Mouse (Mus musculus): Measurements from ENCODE around the gene Utp15. TPM values are rescaled to one million over a fixed set of nuclear protein-coding genes. Genes with fewer than 3 reads are reported as not detected.
A peak's percentile ranks its signal among the peaks of the same experiment; 100 is the strongest.

The Utp15 gene
- polyA plus RNA-seq, 1 experiment: 10.0 TPM

DNA sequence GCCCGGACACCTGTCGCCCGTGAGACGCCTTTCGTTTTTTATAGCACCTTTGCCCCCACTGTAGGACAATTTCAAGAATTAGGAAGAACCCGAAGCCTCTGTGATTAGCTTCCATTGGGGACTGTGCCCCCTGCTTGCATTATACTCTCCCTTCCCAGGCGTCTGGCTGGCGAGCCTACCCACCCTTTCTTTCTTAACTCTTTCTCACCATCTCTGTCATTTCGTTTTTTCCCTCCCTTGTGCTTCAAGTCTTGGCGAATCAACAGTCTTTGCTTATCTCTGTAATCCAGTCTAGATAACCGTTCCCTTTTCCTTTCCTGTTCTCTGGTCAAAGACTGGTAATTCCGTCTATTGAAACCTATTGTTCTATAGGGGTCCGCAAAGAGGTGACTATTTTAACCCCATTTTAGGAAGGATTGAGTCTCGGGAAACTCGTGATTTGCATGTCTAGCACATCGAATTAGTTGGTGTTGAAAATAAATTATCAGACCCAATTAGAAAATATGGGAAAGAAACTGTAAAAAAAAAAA is 682 bp upstream of the Utp15 start:
- Histone ChIP-seq H3K27ac (ENCODE audit: insufficient read depth, low read depth, low read length) (peak overlapping the region; percentile 65), H3K4me3 (ENCODE audit: insufficient read depth, low read length) (peak overlapping the region; percentile 90), H3K4me1 (ENCODE audit: control insufficient read depth, insufficient read depth, low read length) (peaks cover 5% of the 10 kb centered on the region; the same call in 1 of the 2 replicates)
- no peak for TF ChIP-seq POLR2A (IDR thresholded peaks at IDR 0.05; ENCODE audit: borderline replicate concordance, low read depth, low read length)
- no peak for TF ChIP-seq CTCF (IDR thresholded peaks at IDR 0.05; ENCODE audit: low read depth, low read length)

DNA sequence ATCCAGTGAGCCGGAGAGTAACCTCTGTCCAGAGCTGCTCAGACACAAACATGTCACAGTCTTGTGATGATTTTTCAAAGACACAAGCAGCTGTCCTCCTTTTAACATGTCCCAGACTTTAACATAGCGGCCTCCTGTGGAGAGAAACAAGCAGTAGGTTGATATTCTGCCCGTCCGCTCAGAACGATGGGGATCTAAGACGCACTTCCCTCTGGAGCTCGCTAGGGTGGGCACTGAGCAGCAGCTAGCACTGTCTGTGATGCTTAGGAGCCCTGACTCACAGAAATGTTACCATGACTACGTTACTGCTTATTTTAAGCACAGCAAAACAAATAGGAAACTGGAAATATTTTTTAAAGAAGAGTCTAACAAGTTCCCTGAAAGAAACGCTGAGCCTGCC is 7.9 kb downstream of the Utp15 start:
- H3K4me1 ChIP-seq (ENCODE audit: control insufficient read depth, insufficient read depth, low read length): no peaks in the 10 kb centered on the region
- no peak overlapping the region for H3K27ac ChIP-seq (ENCODE audit: insufficient read depth, low read depth, low read length)
- no peak overlapping the region for H3K4me3 ChIP-seq (ENCODE audit: insufficient read depth, low read length)
- TF ChIP-seq POLR2A (IDR thresholded peaks at IDR 0.05; ENCODE audit: borderline replicate concordance, low read depth, low read length) (no peak), CTCF (IDR thresholded peaks at IDR 0.05; ENCODE audit: low read depth, low read length) (no peak)

DNA sequence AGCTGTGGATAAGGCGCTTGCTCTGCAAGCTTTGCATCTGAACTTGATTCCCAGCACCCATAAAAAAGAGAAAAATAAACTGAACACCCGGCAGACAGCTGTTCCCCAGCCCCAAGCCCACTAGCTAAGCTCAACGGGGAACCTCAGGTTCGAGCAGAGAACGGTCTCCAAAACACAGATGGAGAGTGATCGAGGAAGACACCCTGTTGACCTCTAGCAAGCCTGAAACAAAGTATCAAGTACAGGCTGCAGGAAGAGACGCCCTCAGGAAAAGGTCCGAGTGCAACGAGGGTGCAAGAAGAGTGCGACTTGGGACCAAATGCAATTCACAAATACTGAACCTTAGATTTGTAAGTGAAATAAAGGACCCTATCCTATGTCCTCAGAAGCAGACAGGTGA is 13.2 kb downstream of the Utp15 start:
- no peak overlapping the region for H3K4me3 ChIP-seq (ENCODE audit: insufficient read depth, low read length)
- H3K4me1 ChIP-seq (ENCODE audit: control insufficient read depth, insufficient read depth, low read length): no peaks in the 10 kb centered on the region
- H3K27ac ChIP-seq (ENCODE audit: insufficient read depth, low read depth, low read length): no peak overlapping the region
- no peak for TF ChIP-seq CTCF (IDR thresholded peaks at IDR 0.05; ENCODE audit: low read depth, low read length)
- TF ChIP-seq POLR2A (IDR thresholded peaks at IDR 0.05; ENCODE audit: borderline replicate concordance, low read depth, low read length): no peak

DNA sequence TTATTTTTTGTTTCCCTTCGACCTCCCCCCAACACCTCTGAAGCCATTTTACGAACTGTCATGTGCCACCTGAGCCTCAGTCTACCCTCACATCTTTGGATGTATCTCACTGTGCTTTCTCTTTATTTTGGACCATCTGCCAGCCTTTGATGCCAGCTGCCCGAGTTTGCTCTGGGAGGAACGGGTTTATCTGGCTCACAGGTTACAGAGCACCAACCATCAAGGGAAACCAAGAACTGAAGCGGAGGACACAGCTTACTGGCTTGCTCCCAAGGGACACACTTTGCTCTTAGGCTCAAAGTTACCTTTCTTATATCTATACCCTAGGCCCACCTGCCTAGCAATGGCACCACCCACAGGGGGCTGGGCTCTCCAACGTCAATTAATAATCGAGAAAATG is 17.5 kb downstream of the Utp15 start:
- no peak for TF ChIP-seq POLR2A (IDR thresholded peaks at IDR 0.05; ENCODE audit: borderline replicate concordance, low read depth, low read length)
- TF ChIP-seq CTCF (IDR thresholded peaks at IDR 0.05; ENCODE audit: low read depth, low read length): no peak

DNA sequence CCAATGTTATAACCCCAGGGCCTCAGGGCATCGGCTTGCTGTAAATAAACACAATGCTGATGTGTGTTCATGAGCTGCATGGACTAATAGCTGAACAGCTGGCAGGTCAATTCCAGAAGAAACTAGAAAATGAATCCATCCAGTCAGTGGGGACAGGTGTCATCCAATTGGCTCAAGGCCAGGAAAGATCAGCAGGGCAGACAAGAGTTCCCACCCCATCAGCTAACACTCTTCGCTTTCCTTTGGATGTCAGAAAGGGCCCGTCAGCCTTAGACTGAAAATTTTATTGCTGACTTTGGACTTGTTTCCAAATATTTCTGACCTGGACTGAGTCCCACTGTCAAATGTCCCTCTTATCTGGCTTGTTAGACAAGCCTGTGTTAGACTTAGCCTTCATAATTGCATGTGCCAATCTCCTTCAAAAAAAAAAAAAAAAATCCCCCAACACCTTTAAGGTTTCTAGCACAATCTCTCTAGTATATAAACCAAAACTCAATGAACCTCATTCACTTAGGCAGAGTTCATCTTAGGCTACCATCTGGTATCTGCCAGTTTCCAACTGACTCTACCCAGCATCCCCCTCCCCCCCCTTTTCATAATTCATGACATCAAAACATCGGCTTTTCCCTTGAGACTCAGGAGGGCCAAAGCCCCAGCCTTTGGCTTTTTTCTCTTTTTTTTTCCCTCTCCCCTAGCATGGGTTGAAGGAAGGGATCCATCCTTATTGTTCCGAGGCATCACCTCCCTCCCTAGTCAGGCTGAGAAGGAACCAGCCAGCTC is 18.1 kb downstream of the Utp15 start:
- Histone ChIP-seq H3K4me1 (ENCODE audit: control insufficient read depth, insufficient read depth, low read length) (peaks cover 4% of the 10 kb centered on the region), H3K4me3 (ENCODE audit: insufficient read depth, low read length) (no peak overlapping the region), H3K27ac (ENCODE audit: insufficient read depth, low read depth, low read length) (no peak overlapping the region)
- TF ChIP-seq CTCF (IDR thresholded peaks at IDR 0.05; ENCODE audit: low read depth, low read length): no peak

More for the DNA sequence above, 17.5 kb downstream of the Utp15 start:
- H3K4me3 ChIP-seq (ENCODE audit: insufficient read depth, low read length): no peak overlapping the region
- H3K4me1 ChIP-seq (ENCODE audit: control insufficient read depth, insufficient read depth, low read length): peaks cover 4% of the 10 kb centered on the region
- no peak overlapping the region for H3K27ac ChIP-seq (ENCODE audit: insufficient read depth, low read depth, low read length)

DNA sequence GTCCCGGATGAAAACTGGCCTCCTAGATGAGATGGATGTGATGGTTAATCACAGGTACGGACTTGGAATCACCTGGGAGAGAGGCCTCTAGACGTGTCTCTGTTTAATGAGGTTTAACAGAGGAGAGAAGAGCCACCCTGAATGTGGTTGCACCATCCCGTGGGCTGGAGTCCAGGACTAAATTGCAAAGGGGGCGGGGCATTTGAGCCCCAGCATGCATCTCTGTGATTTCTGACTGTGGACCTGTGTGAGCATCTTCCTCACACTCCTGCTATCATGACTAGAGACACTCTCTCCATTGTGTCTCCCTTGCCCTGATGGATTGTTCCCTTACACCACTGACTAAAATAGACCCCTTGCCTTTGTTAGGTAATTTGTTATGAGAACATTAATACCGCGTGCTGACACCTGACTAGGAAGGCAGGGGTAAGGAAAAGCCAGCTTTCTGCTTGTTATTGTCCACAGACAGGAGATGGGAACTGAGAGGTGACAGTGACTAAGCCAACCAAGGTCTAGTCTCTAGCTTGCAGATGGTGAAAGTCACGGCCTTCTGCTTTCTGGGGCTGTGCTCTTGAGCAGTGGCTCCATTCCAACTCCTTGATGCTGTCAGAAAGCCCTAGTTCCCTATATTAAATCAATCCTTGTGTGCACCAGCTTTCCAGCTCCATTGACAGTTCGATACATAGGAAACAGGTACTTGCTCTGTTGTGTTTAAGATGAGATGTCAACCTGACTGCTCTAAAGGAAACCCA is 21.1 kb downstream of the Utp15 start:
- H3K4me3 ChIP-seq (ENCODE audit: insufficient read depth, low read length): no peak overlapping the region
- no peak overlapping the region for H3K27ac ChIP-seq (ENCODE audit: insufficient read depth, low read depth, low read length)
- TF ChIP-seq POLR2A (IDR thresholded peaks at IDR 0.05; ENCODE audit: borderline replicate concordance, low read depth, low read length) (no peak), CTCF (IDR thresholded peaks at IDR 0.05; ENCODE audit: low read depth, low read length) (no peak)
- peaks cover 4% of the 10 kb centered on the region for H3K4me1 ChIP-seq (ENCODE audit: control insufficient read depth, insufficient read depth, low read length)

DNA sequence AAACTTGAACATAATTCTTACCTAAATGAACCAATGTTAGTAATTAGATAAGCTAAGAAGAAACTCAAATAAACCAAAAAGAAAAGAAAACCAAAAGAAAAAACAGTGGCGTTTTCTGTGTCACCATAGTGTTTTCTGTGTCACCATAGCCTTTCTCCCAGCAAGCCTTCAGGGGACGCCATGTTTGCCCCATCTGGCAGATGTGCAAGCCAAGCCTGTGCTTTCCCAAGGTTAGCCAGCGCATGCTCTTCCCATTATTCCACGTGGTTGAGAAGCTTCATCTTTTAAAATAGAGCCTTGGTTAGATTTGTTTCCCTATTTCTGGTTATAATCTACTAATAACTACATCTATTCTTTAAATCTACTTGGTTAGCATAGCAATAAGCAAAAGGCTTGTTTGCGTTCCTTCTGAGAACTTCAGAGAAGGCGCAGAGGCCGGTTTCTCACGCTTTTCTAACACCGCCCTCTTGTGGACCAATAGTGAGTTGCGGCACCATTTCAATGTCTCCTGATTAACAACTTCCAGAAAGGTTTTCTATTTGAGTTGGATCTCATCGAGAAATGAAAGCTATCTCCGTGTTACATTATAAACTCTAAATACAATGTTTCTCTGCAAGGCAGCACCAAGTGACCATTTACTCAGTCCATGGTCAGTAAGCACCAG is 22.7 kb downstream of the Utp15 start:
- Histone ChIP-seq H3K4me1 (ENCODE audit: control insufficient read depth, insufficient read depth, low read length) (peaks cover 4% of the 10 kb centered on the region), H3K4me3 (ENCODE audit: insufficient read depth, low read length) (no peak overlapping the region), H3K27ac (ENCODE audit: insufficient read depth, low read depth, low read length) (no peak overlapping the region)
- TF ChIP-seq CTCF (IDR thresholded peaks at IDR 0.05; ENCODE audit: low read depth, low read length): peak; percentile 58
- no peak for TF ChIP-seq POLR2A (IDR thresholded peaks at IDR 0.05; ENCODE audit: borderline replicate concordance, low read depth, low read length)

DNA sequence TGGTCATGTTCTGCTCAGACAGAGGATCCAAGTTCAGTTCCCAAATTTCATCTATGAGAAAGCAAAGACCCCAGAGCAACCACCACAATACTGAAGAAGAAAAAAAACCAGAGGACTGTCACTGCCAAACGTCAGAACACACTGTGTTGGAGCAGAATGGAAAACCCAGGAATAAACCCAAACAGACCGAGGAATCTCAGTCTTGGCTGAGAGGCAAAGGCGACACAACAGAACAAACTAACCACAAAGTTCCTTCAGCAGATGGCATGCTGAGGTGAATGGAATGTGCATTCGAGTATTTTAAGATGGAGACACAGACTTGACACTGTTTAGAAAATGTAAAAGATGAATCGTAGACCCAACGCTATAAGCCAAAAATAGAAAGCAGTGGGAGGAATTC is 27.4 kb downstream of the Utp15 start:
- Histone ChIP-seq H3K4me3 (ENCODE audit: insufficient read depth, low read length) (no peak overlapping the region), H3K4me1 (ENCODE audit: control insufficient read depth, insufficient read depth, low read length) (no peaks in the 10 kb centered on the region), H3K27ac (ENCODE audit: insufficient read depth, low read depth, low read length) (no peak overlapping the region)
- TF ChIP-seq CTCF (IDR thresholded peaks at IDR 0.05; ENCODE audit: low read depth, low read length): no peak
- no peak for TF ChIP-seq POLR2A (IDR thresholded peaks at IDR 0.05; ENCODE audit: borderline replicate concordance, low read depth, low read length)

DNA sequence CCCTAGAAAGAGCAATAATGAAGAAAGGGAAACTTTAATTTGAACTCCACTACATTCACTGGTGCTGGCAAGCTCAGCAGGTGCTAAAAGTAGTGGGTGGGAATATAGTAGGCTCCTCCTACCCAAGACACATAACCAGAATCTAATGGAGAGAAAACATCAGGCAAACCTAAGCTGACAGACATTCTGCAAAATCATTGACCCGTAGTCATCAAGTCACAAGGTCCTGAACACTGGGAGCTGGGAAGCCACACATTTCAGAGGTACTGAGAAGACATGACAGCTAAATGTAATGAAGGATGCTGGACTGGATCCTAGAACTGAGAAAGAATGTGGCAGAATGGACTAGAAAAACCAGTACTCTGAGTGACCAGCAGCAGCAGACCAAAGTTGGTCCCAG is 32.3 kb downstream of the Utp15 start:
- TF ChIP-seq CTCF (IDR thresholded peaks at IDR 0.05; ENCODE audit: low read depth, low read length): no peak
- TF ChIP-seq POLR2A (IDR thresholded peaks at IDR 0.05; ENCODE audit: borderline replicate concordance, low read depth, low read length): no peak
- H3K4me1 ChIP-seq (ENCODE audit: control insufficient read depth, insufficient read depth, low read length): no peaks in the 10 kb centered on the region
- H3K4me3 ChIP-seq (ENCODE audit: insufficient read depth, low read length): no peak overlapping the region
- no peak overlapping the region for H3K27ac ChIP-seq (ENCODE audit: insufficient read depth, low read depth, low read length)

All from bone marrow macrophage, adult 2 months (primary cell).